Mouse (Mus musculus): ENCODE measurements around the gene Hipk2. TPM values are rescaled to one million over a fixed set of nuclear protein-coding genes. Genes with fewer than 3 reads are reported as not detected.

Gene Hipk2
- total RNA-seq, 2 experiments from 2014 or later, result 69.0 to 78.5 TPM

DNA sequence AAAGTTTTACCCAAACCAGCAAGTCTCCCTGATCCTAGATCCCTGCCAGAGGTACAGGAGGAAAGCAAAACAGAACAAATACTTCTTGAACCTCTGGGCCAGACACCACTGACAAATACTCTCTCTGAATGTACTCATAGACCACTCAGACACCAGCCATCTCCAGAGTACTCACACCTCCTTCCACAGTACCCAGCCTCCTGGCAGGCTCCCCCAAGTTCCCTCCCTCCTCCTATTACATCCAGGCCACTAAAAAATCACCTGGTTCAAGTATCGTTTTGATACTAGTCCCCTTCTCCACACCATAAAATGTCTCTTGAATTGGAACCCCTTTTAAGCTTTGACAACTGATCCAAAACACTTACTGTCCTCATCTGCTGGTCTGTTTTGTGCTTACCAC, 8.7 kb downstream of the Hipk2 start:
- peak; percentile 23 for DNase-seq

- DNase-seq, result no peak
Measured at GRCm38 (mm10) chr6:38866761-38867160, 9.2 kb downstream of the Hipk2 start.

GRCm38 (mm10) chr6:38866357-38866756, 9.6 kb downstream of the Hipk2 start:
- DNase-seq, result no peak

DNA sequence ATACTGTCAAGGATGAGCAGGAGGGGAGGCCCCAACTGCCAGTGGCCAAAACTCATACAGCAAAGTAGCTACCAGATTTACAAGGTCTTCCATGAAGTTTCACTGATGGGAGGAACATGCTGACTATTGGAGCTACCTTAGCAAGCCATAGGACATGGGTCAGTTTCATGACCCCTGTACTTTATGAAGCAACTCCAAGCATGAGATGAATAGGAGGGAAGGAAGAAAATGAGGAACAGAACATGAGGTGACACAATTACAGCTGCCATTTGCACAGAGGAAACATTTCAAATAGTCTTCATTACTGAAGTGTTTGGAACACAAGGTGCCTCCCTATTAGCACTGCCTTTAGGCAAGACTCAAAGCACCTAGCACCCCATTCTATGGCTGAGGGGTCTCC, 10.2 kb downstream of the Hipk2 start:
- DNase-seq, result no peak

GRCm38 (mm10) chr6:38863595-38863994, 12.4 kb downstream of the Hipk2 start:
- no peak for DNase-seq

DNA sequence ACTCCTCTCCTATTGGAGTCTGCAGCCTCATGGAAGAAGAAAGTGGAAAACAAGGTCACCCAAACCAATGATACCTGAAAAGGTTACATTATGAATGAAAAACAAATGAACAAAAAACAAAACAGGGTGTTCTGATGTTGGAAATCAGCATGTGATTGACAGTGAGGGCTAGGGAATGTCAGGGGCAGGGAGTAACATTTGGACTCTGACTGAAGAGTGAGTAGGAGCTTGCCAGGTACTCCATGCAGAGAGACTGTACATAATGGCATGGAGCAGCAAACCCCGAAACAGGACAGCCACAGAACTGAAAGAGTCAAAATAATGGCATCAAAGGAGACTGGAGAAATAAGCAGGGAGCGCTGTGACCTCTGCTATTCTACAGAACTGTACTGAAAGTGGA, 15.7 kb downstream of the Hipk2 start:
- DNase-seq, result no peak

- no peak for DNase-seq
Measured at GRCm38 (mm10) chr6:38859819-38860218, 16.1 kb downstream of the Hipk2 start.

GRCm38 (mm10) chr6:38853561-38853992, 22.4 kb downstream of the Hipk2 start:
- no peak for DNase-seq

- DNase-seq, result no peak
Measured at GRCm38 (mm10) chr6:38851740-38852139, 24.2 kb downstream of the Hipk2 start.

- DNase-seq, result no peak
Measured at GRCm38 (mm10) chr6:38850715-38851259, 25.2 kb downstream of the Hipk2 start.

GRCm38 (mm10) chr6:38847958-38848910, 27.7 kb downstream of the Hipk2 start:
- DNase-seq, result no peak

DNA sequence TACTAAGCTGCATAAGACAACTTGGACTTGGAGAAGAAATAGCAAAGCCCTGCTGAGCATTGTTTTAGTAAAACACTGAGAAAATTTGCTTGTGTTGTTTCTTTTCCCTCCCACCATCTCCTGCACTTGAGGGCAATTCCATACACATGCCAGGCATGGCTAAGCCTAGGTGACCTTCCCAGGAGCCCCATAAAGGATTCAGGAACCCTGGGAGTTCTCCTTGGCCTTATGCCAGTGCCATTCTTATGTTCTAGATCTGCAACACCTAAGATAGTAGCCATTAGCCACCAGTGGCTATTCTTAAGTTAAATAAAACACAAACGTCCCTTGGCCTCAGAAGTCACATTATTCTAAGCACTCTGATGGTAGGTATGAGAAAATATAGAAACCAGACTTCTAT, 28.5 kb downstream of the Hipk2 start:
- DNase-seq, result no peak

- no peak for DNase-seq
Measured at GRCm38 (mm10) chr6:38846330-38847195, 29.4 kb downstream of the Hipk2 start.

DNA sequence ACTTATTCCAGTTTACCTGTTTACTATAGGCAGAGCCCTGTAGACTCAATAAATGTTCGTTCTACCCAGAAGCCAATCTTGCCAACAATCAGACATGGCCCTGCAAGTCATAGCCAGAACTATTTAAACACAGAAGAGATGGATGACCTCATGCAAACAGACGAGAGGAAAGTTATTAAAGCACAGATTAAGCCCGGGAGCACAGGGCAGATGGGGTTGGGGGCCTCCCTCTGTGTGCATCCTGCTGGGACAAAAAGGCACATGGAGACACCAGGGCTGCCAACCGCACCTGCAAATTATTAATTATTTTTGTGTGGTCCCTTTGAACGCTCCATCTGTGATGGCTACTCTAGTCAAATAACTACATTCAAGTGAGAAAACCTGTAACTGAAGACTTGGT, 30.1 kb downstream of the Hipk2 start:
- no peak for DNase-seq

- DNase-seq, result no peak
Measured at GRCm38 (mm10) chr6:38845117-38845516, 30.8 kb downstream of the Hipk2 start.

GRCm38 (mm10) chr6:38841551-38841950, 34.4 kb downstream of the Hipk2 start:
- DNase-seq, result no peak

DNA sequence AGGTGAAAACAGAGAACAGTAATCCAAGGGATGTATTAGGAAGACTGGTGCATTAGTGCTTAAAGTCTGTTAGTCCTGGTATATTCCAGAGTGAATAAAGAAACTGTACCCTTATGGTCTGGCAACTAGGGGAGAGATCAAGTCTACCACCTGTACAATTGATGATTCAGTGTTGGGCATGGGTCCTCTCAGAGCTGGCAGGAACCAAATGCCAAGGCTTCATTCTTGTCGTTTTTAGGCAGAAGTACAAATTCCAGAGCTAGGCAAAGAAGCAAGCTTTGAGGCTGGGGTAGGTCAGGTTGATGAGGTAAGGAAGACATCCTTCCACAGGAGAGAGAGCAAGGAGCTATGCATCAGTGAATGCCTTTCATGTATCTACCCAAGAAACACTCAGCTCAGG, 35.2 kb downstream of the Hipk2 start:
- DNase-seq, result no peak

DNA sequence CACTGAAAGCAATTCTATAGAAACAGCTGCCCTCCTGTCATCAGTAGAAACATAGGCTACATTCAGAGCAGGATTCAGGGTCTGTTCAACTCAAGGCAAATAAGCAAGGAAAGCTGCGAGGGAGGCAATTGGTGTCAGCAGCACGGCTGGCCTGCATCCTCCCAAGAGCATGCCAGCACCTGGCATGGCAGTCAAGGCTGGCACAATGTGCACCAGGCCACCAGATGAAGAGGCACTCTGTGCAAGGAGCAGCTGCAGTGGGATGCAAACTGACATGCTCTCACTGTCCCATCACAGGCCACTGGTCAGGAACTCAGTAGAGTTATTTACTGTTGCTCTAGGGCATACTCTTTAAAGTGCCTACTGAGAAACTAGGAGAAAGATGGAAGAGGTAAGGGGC, 35.6 kb downstream of the Hipk2 start:
- peak; percentile 44 for DNase-seq

DNA sequence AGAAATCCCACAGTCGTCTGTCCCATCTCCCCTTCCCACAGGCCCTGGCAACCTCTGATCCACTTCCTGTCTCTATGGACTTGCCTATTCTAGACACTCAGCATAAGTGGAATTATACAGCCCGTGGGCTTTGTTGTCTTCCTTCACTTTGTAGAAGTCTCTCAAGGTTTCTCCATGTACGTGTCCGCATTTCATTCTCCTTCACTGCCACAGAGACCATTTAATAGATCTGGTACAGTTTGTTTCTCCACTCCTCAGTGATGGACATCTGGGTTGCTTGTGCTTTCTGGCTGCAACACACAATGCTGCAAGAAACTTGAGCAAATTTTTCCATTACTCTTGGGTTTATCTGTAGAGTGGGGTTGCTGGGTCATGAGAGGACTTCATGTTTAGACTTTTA, 36.1 kb downstream of the Hipk2 start:
- no peak for DNase-seq

GRCm38 (mm10) chr6:38838061-38838460, 37.9 kb downstream of the Hipk2 start:
- no peak for DNase-seq

- DNase-seq, result no peak
Measured at GRCm38 (mm10) chr6:38835217-38835616, 40.7 kb downstream of the Hipk2 start.

- DNase-seq, result no peak
Measured at GRCm38 (mm10) chr6:38834727-38835126, 41.2 kb downstream of the Hipk2 start.

DNA sequence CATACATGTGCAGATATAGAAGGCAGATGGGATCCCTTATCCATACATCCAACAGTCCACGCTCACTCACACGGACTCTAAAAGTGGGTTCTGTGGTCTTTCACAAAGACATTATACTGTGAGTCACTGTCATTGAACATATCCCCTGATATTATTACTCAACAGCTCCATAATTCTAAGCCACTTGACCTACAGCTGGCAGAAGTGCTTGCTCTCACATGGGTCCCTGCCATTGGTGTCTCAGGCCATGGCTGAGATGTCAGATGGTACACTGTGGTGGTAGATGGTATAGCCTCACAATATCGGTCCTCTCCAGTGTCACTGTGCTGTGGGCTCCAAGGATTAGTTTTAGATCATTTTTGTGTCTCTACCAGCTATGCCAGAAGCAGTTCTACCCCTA, 42.2 kb downstream of the Hipk2 start:
- DNase-seq, result no peak

All from gastrocnemius, postnatal 25 days (tissue).